Mouse (Mus musculus) heart, adult 2 months (tissue): ENCODE measurements around the gene Tmem30c. TPM values are rescaled to one million over a fixed set of nuclear protein-coding genes. Genes with fewer than 3 reads are reported as not detected.

Experiments used
- DNase-seq, 2 experiments: peaks; one replicate each; pipeline ENCODE4 v3.0.0; 2021
- H3K27ac ChIP-seq: fragments of 200-600 bp; 2 replicates; pipeline ENCODE4 v1.8.1; 2022
- H3K27me3 ChIP-seq: fragments of 200-500 bp; 2 replicates; pipeline ENCODE4 v1.6.1; 2012; ENCODE audit warnings: mild to moderate bottlenecking, low read length, inconsistent platforms, mixed read lengths; ENCODE audit not compliant: control insufficient read depth, insufficient read depth
- H3K36me3 ChIP-seq: fragments of 200-500 bp; 2 replicates; pipeline ENCODE4 v1.6.1; 2012; ENCODE audit warnings: low read length, inconsistent platforms; ENCODE audit not compliant: control insufficient read depth, insufficient read depth
- H3K4me1 ChIP-seq: fragments of 200-500 bp; 2 replicates; pipeline ENCODE4 v1.6.1; 2011; ENCODE audit warnings: low read length; ENCODE audit not compliant: control insufficient read depth, insufficient read depth
- H3K4me3 ChIP-seq: fragments of 200-600 bp; 2 replicates; pipeline ENCODE4 v1.8.1; 2022
- H3K79me2 ChIP-seq: fragments of 200-500 bp; replicated peaks from 2 replicates; pipeline ENCODE4 v1.6.1; 2012; ENCODE audit warnings: mild to moderate bottlenecking, inconsistent platforms, low read length, moderate library complexity, mixed read lengths; ENCODE audit not compliant: control insufficient read depth, insufficient read depth
- H3K9ac ChIP-seq: fragments of 200-500 bp; 2 replicates; pipeline ENCODE4 v1.6.1; 2012; ENCODE audit warnings: low read depth, mild to moderate bottlenecking, control low read depth, inconsistent platforms, low read length, mixed read lengths
- CTCF ChIP-seq: fragments of 200-600 bp; IDR thresholded peaks from 2 replicates; pipeline ENCODE4 v1.8.1; 2022; ENCODE audit warnings: antibody characterized with exemption, mild to moderate bottlenecking, moderate library complexity
- EP300 ChIP-seq: fragments of 200-500 bp; IDR thresholded peaks from 2 replicates; pipeline ENCODE4 v1.6.1; 2011; ENCODE audit warnings: low read depth, low read length, control low read depth; ENCODE audit not compliant: insufficient read depth
- POLR2A ChIP-seq: fragments of 200-500 bp; IDR thresholded peaks from 2 replicates; pipeline ENCODE4 v1.6.1; 2011; ENCODE audit warnings: mild to moderate bottlenecking, low read depth, low read length, control low read depth; ENCODE audit not compliant: insufficient read depth
- WGBS: fragments of 180-500 bp; shearing (Covaris S2); methylation state at CpG from one replicate; pipeline ENCODE4 v1.1.7; 2018; 5-methylcytosine and 5-hydroxymethylcytosine counted together
- intact Hi-C: fragments of 180-260 bp; cut with DNase I; formaldehyde crosslinking; loops from one replicate; pipeline ENCODE4 v1.15.1; 2025
- polyA plus RNA-seq: library from polyadenylated mRNA; depleted of rRNA; stranded (reverse); fragments of >200 nt; gene quantifications from 2 replicates; pipeline ENCODE4 v1.2.3, GENCODE M21; 2012
- total RNA-seq, 2 experiments: library from RNA; stranded (reverse); gene quantifications; 2 replicates each; pipeline ENCODE4 v1.2.3; 2021

Tmem30c gene
- total and polyA plus RNA-seq, 3 experiments = not detected

- no peak overlapping the region for H3K27ac ChIP-seq
- H3K9ac ChIP-seq = no peak overlapping the region
- H3K36me3 ChIP-seq = no peaks in the 10 kb centered on the region
- H3K4me1 ChIP-seq = no peaks in the 10 kb centered on the region
- 71% methylated on average over 4 of the region's 4 CpGs for WGBS
- H3K27me3 ChIP-seq = no peaks in the 10 kb centered on the region
- H3K4me3 ChIP-seq = no peak overlapping the region
- intact Hi-C loops = no loop called here
- DNase-seq = no peak
- H3K79me2 ChIP-seq = no peaks in the 10 kb centered on the region
- TF ChIP-seq POLR2A = no peak
- no peak for TF ChIP-seq CTCF
- TF ChIP-seq EP300 = no peak
Observed at GRCm38 (mm10) chr16:57317127-57317526, 24.5 kb upstream of the Tmem30c start.

DNA sequence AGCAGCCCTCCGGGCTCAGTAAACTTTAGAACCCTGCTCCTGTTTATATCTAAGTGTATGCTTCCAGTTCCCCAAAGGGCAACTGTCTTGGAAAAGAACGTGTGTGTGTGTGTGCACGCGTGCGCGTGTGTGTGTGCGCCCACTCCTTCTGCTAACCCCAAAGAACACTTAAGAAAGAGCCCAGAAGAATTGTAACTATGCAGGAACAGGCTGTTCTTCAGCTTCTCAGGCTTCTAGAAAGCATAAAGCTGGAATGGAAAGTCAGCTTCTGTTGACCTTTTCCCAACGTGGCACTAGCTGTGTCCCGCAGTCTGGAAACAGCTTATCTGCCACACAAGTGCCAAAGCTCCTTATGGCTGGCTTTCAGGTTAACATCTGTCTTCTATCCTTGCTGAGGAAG, 22.4 kb upstream of the Tmem30c start:
- TF ChIP-seq CTCF (no peak), POLR2A (no peak), EP300 (no peak)
- no peak for DNase-seq
- Histone ChIP-seq H3K4me1 (no peaks in the 10 kb centered on the region), H3K27ac (no peak overlapping the region), H3K9ac (no peak overlapping the region), H3K79me2 (no peaks in the 10 kb centered on the region), H3K27me3 (no peaks in the 10 kb centered on the region), H3K36me3 (no peaks in the 10 kb centered on the region), H3K4me3 (no peak overlapping the region)
- intact Hi-C loops = no loop called here
- WGBS = 74% methylated on average over 9 of the region's 9 CpGs

DNA sequence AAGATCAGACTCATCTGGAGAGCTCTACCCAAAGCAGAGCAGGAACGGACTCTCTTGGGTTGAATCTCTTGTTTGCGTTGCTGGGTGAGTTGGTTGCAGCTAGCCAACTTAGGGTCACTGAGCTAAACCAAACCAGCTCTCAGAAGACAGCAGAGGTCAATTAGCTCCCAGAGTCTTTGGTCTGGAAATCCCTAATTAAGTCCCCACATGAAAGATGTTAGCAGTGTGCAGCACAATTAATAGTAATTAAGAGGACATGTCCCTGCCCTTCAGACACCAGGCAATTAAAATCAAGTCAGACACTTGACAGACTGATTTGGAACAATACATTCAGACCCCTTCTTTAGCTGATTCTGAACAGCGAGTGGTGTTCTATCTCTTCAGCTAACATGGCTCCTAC, 21.6 kb upstream of the Tmem30c start:
- Histone ChIP-seq H3K27ac (no peak overlapping the region), H3K4me3 (no peak overlapping the region), H3K27me3 (no peaks in the 10 kb centered on the region), H3K9ac (no peak overlapping the region), H3K79me2 (no peaks in the 10 kb centered on the region), H3K36me3 (no peaks in the 10 kb centered on the region), H3K4me1 (no peaks in the 10 kb centered on the region)
- DNase-seq = no peak
- TF ChIP-seq EP300 (no peak), CTCF (no peak), POLR2A (no peak)
- intact Hi-C loops = no loop called here
- WGBS = 97% methylated on average over 3 of the region's 3 CpGs

- Histone ChIP-seq H3K36me3 (no peaks in the 10 kb centered on the region), H3K27me3 (no peaks in the 10 kb centered on the region), H3K4me1 (no peaks in the 10 kb centered on the region), H3K27ac (no peak overlapping the region), H3K79me2 (no peaks in the 10 kb centered on the region), H3K9ac (no peak overlapping the region), H3K4me3 (no peak overlapping the region)
- TF ChIP-seq CTCF = no peak
- no peak for TF ChIP-seq EP300
- TF ChIP-seq POLR2A = no peak
- DNase-seq = no peak
- intact Hi-C loops = no loop called here
- WGBS = 48% methylated on average over 3 of the region's 3 CpGs
Observed at GRCm38 (mm10) chr16:57313487-57313886, 20.8 kb upstream of the Tmem30c start.

- no peaks in the 10 kb centered on the region for H3K4me1 ChIP-seq
- 82% methylated on average over 2 of the region's 2 CpGs for WGBS
- TF ChIP-seq POLR2A (no peak), EP300 (no peak), CTCF (no peak)
- no peaks in the 10 kb centered on the region for H3K79me2 ChIP-seq
- no peaks in the 10 kb centered on the region for H3K36me3 ChIP-seq
- H3K4me3 ChIP-seq = no peak overlapping the region
- no peaks in the 10 kb centered on the region for H3K27me3 ChIP-seq
- intact Hi-C loops = no loop called here
- no peak overlapping the region for H3K27ac ChIP-seq
- H3K9ac ChIP-seq = no peak overlapping the region
- no peak for DNase-seq
Observed at GRCm38 (mm10) chr16:57312130-57312529, 19.5 kb upstream of the Tmem30c start.

DNA sequence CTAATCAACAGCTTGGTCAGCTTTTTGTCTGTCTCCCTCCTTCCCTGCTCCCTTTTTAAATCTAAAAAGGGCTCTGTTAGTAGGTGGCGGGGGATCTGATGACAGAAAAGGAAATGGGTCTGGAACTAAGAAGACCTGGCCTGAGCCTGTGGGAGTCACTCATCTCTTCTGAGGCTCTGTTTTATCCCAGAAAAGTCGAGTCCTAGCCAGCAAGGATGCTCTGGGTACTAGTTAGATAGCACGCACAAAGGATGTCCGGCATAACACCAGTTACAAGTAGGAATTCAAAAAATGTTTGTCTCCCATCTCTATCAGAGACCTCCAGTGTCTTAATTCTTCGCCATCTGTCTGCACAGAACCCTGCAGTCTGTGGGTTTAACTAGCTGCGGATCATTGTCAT, 12.8 kb upstream of the Tmem30c start:
- Histone ChIP-seq H3K4me3 (no peak overlapping the region), H3K4me1 (no peaks in the 10 kb centered on the region), H3K27ac (no peak overlapping the region), H3K9ac (no peak overlapping the region), H3K27me3 (no peaks in the 10 kb centered on the region), H3K79me2 (no peaks in the 10 kb centered on the region), H3K36me3 (no peaks in the 10 kb centered on the region)
- TF ChIP-seq CTCF (no peak), EP300 (no peak), POLR2A (no peak)
- intact Hi-C loops = no loop called here
- DNase-seq = no peak
- WGBS = 68% methylated on average over 6 of the region's 6 CpGs

DNA sequence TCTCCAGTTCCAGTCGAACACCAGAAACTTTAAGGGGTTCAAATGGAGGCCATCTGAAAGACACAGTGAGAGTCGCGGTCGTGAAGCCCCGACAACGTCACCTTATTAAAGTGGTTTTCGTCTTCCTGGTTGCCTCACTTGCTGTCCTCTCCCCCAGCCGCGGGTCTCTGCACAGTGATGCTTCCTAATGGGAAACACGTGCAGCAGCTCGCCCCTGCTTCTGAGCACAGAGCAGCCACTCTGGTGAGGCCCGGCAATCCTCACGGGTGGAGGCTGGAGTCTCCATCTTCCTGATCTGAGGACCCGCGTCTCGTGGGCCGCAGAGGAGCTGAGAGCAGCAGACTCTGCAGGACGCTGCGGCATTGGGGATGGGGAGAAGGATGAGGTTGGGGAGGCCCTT, 11.1 kb upstream of the Tmem30c start:
- Histone ChIP-seq H3K27me3 (no peaks in the 10 kb centered on the region), H3K36me3 (no peaks in the 10 kb centered on the region), H3K79me2 (no peaks in the 10 kb centered on the region), H3K9ac (no peak overlapping the region), H3K27ac (no peak overlapping the region), H3K4me1 (no peaks in the 10 kb centered on the region), H3K4me3 (no peak overlapping the region)
- 83% methylated on average over 19 of the region's 19 CpGs for WGBS
- intact Hi-C loops = no loop called here
- DNase-seq = no peak
- no peak for TF ChIP-seq POLR2A
